Mouse (Mus musculus): Measurements from ENCODE around the gene Lysmd4.

DNA sequence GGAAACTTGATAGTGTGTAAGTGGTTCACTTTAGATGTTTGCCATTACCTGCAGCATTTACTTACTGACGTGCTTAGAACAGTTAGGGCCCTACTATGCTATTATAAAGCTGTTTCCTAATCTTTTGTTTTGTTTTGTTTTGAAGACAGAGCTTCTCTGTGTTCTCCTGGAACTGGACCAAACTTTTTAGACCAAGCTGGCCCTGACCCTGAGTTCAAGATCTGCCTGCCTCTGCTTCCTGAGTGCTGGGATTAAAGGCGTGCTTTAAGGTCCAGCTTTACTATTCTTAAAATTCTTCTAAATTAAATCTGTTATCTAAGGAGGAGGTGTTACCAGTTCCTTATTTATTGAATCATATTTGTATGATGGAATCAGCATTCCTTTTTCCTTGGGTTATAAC is 23.7 kb downstream of the Lysmd4 start:
- TF ChIP-seq CHD2 (IDR thresholded peaks at IDR 0.05; ENCODE audit: low read length): no peak
- no peak for TF ChIP-seq POLR2A (IDR thresholded peaks at IDR 0.05; ENCODE audit: low read depth, low read length)

Measured in CH12.LX (cell line).